In genomic region chr17:45734881-45735280, GRCm38 (mm10) we compare ENCODE assay signal across 10 mouse cellular contexts. TPM values are rescaled to one million over a fixed set of nuclear protein-coding genes. Genes with fewer than 3 reads are reported as not detected.
DNase-seq lines count a peak whose midpoint lies in the region; ATAC-seq and TF ChIP-seq lines count a peak whose summit lies in the region.
"Had no signal": no experiment of that assay in that cellular context is flagged by ENCODE, and none has a peak within 500 bp of the region (broad histone marks: within the 10 kb centered on the region; RNA-seq: fewer than 3 reads in every experiment).

No protein-coding gene starts in this region.

- peaks cover 30% of the 10 kb centered on the region for H3K27me3 ChIP-seq in midbrain, embryonic 12.5 days
- H3K27me3 ChIP-seq in midbrain, postnatal 0 days (ENCODE audit: insufficient read depth, low read length) = 0 out of 2 replicates have a peak, but pooled peaks cover 8% of the 10 kb centered on the region
- H3K27me3 ChIP-seq in intestine, embryonic 14.5 days (replicated peaks; ENCODE audit: control insufficient read depth, insufficient read depth, low read length) = no peaks in the 10 kb centered on the region
- H3K27me3 ChIP-seq in stomach, embryonic 15.5 days (replicated peaks) = 0 out of 2 replicates have a peak, but pooled peaks cover 4% of the 10 kb centered on the region

- DNase-seq in cerebellum, adult 9-10 months = peak; percentile 57
- no peak for DNase-seq in cerebellum, adult 11 months
- no peak for DNase-seq in midbrain, postnatal 0 days (ENCODE audit: low spot score)
- DNase-seq in intestine, embryonic 14.5 days (ENCODE audit: low spot score) = peak; percentile 63
- DNase-seq in frontal cortex, postnatal 14 days (ENCODE audit: low spot score in 2 of 2) = no peak

- no peak overlapping the region for H3K4me3 ChIP-seq in midbrain, embryonic 12.5 days
- no peak overlapping the region for H3K4me3 ChIP-seq in midbrain, postnatal 0 days (ENCODE audit: low read depth, low read length)
- no peak overlapping the region for H3K4me3 ChIP-seq in intestine, embryonic 14.5 days (ENCODE audit: low read depth, low read length)
- no peak overlapping the region for H3K4me3 ChIP-seq in stomach, embryonic 15.5 days (replicated peaks)

- no peak overlapping the region for H3K4me2 ChIP-seq in midbrain, embryonic 12.5 days (replicated peaks)
- H3K4me2 ChIP-seq in midbrain, postnatal 0 days (ENCODE audit: low read depth, low read length, poor library complexity, severe bottlenecking) = no peak overlapping the region
- no peak overlapping the region for H3K4me2 ChIP-seq in intestine, embryonic 14.5 days (ENCODE audit: low read length)
- H3K4me2 ChIP-seq in stomach, embryonic 15.5 days = no peak overlapping the region; the same call in 1 of the 2 replicates

- H3K9me3 ChIP-seq in midbrain, embryonic 12.5 days = no peaks in the 10 kb centered on the region
- H3K9me3 ChIP-seq in midbrain, postnatal 0 days (ENCODE audit: low read length) = no peaks in the 10 kb centered on the region
- H3K9me3 ChIP-seq in intestine, embryonic 14.5 days (ENCODE audit: control insufficient read depth, low read length) = no peaks in the 10 kb centered on the region
- H3K9me3 ChIP-seq in stomach, embryonic 15.5 days = no peaks in the 10 kb centered on the region

- H3K9ac ChIP-seq in midbrain, embryonic 12.5 days (replicated peaks) = no peak overlapping the region
- no peak overlapping the region for H3K9ac ChIP-seq in midbrain, postnatal 0 days (replicated peaks; ENCODE audit: low read length, poor library complexity, severe bottlenecking)
- H3K9ac ChIP-seq in intestine, embryonic 14.5 days (ENCODE audit: low read length) = no peak overlapping the region
- H3K9ac ChIP-seq in stomach, embryonic 15.5 days = no peak overlapping the region

- 61% methylated on average over 4 of the region's 4 CpGs for WGBS in midbrain, embryonic 12.5 days
- 68% methylated on average over 4 of the region's 4 CpGs for WGBS in midbrain, postnatal 0 days
- 86% methylated on average over 4 of the region's 4 CpGs for WGBS in intestine, embryonic 14.5 days
- WGBS in stomach, embryonic 15.5 days = 80% methylated on average over 4 of the region's 4 CpGs

- no peak for ATAC-seq in midbrain, embryonic 12.5 days (ENCODE audit: low FRiP score, low read depth)
- ATAC-seq in midbrain, postnatal 0 days (ENCODE audit: low FRiP score) = no peak
- no peak for ATAC-seq in intestine, embryonic 14.5 days (replicated peaks; ENCODE audit: low FRiP score, low TSS enrichment, low read depth)
- ATAC-seq in stomach, embryonic 15.5 days (ENCODE audit: insufficient read depth, low FRiP score, low read depth) = no peak
- no peak for ATAC-seq in monocyte, adult 5-6 weeks (replicated peaks; ENCODE audit: insufficient number of reproducible peaks, low FRiP score, low TSS enrichment, poor library complexity, severe bottlenecking)

- no peak for TF ChIP-seq CTCF in midbrain, postnatal 0 days (IDR thresholded peaks at IDR 0.05)

- H3K4me1 ChIP-seq in midbrain, embryonic 12.5 days = peaks cover 37% of the 10 kb centered on the region
- H3K4me1 ChIP-seq in midbrain, postnatal 0 days (ENCODE audit: insufficient read depth, low read length) = peaks cover 20% of the 10 kb centered on the region
- H3K4me1 ChIP-seq in intestine, embryonic 14.5 days (replicated peaks; ENCODE audit: control insufficient read depth, insufficient read depth, low read length) = peaks cover 34% of the 10 kb centered on the region
- peaks cover 39% of the 10 kb centered on the region for H3K4me1 ChIP-seq in stomach, embryonic 15.5 days

- peak overlapping the region; percentile 91; the same call in 1 of the 2 replicates for H3K27ac ChIP-seq in midbrain, embryonic 12.5 days (replicated peaks)
- no peak overlapping the region for H3K27ac ChIP-seq in midbrain, postnatal 0 days (ENCODE audit: low read depth, low read length)
- peak overlapping the region; percentile 47; the same call in 1 of the 2 replicates for H3K27ac ChIP-seq in intestine, embryonic 14.5 days (ENCODE audit: low read depth)
- H3K27ac ChIP-seq in stomach, embryonic 15.5 days = peak overlapping the region; percentile 94

- no peaks in the 10 kb centered on the region for H3K36me3 ChIP-seq in midbrain, embryonic 12.5 days
- no peaks in the 10 kb centered on the region for H3K36me3 ChIP-seq in midbrain, postnatal 0 days (ENCODE audit: insufficient read depth, low read length)
- no peaks in the 10 kb centered on the region for H3K36me3 ChIP-seq in intestine, embryonic 14.5 days (ENCODE audit: control insufficient read depth, insufficient read depth, low read length)
- no peaks in the 10 kb centered on the region for H3K36me3 ChIP-seq in stomach, embryonic 15.5 days

RNA-seq across cellular contexts. Expression of gene 1600014C23Rik, which starts 1.2 kb away (rescaled TPM):
- not detected in 2 replicates for polyA plus RNA-seq in midbrain, embryonic 12.5 days (2016; fragmentation: Nextera tagmentation; extraction: Ambion mirVana)
- not detected in 2 replicates for total RNA-seq in midbrain, postnatal 0 days (2014; rRNA removed)
- 0.67 TPM in 1 of 2 replicates, not detected in the other for polyA plus RNA-seq in midbrain, postnatal 0 days (2015; fragmentation: Nextera tagmentation; extraction: Ambion mirVana)
- polyA plus RNA-seq in intestine, embryonic 14.5 days (2014; fragmentation: Nextera tagmentation; extraction: Ambion mirVana) = not detected in 2 replicates
- not detected in 2 replicates for polyA plus RNA-seq in stomach, embryonic 15.5 days (2015; fragmentation: Nextera tagmentation; extraction: Ambion mirVana)
- not detected in 3 replicates for total RNA-seq in monocyte, adult 5-6 weeks (2017)
- total RNA-seq: common myeloid progenitor, adult 5-6 weeks had no signal
- polyA plus RNA-seq: neural tube, embryonic 11.5 days had no signal

RNA-seq across cellular contexts. Expression of gene Tmem63b, which starts 48.2 kb away (rescaled TPM):
- 97.9 and 107 TPM in 2 replicates for polyA plus RNA-seq in midbrain, embryonic 12.5 days (2016; fragmentation: Nextera tagmentation; extraction: Ambion mirVana)
- 213 and 264 TPM in 2 replicates for total RNA-seq in midbrain, postnatal 0 days (2014; rRNA removed)
- 149 and 153 TPM in 2 replicates for polyA plus RNA-seq in midbrain, postnatal 0 days (2015; fragmentation: Nextera tagmentation; extraction: Ambion mirVana)
- polyA plus RNA-seq in intestine, embryonic 14.5 days (2014; fragmentation: Nextera tagmentation; extraction: Ambion mirVana) = 25.2 and 29.3 TPM in 2 replicates
- polyA plus RNA-seq in stomach, embryonic 15.5 days (2015; fragmentation: Nextera tagmentation; extraction: Ambion mirVana) = 39.8 and 43.3 TPM in 2 replicates
- 17.1 to 29.0 TPM (median 19.7 TPM) in 3 replicates for total RNA-seq in monocyte, adult 5-6 weeks (2017)

RNA-seq across cellular contexts. Expression of gene Mrpl14, which starts 48.8 kb away (rescaled TPM):
- 105 and 110 TPM in 2 replicates for polyA plus RNA-seq in midbrain, embryonic 12.5 days (2016; fragmentation: Nextera tagmentation; extraction: Ambion mirVana)
- 41.9 and 42.8 TPM in 2 replicates for total RNA-seq in midbrain, postnatal 0 days (2014; rRNA removed)
- 113 and 114 TPM in 2 replicates for polyA plus RNA-seq in midbrain, postnatal 0 days (2015; fragmentation: Nextera tagmentation; extraction: Ambion mirVana)
- polyA plus RNA-seq in intestine, embryonic 14.5 days (2014; fragmentation: Nextera tagmentation; extraction: Ambion mirVana) = 168 and 173 TPM in 2 replicates
- 145 and 154 TPM in 2 replicates for polyA plus RNA-seq in stomach, embryonic 15.5 days (2015; fragmentation: Nextera tagmentation; extraction: Ambion mirVana)
- 7.8 to 26.8 TPM (median 18.1 TPM) in 3 replicates for total RNA-seq in monocyte, adult 5-6 weeks (2017)

Comparison
In these comparisons a context has a peak if more than half of its experiments do, and no peak if none do; other contexts are left out.
1. DNase-seq: peak in cerebellum, adult 9-10 months (single experiment) and intestine, embryonic 14.5 days (single experiment); none in cerebellum, adult 11 months (single experiment), midbrain, postnatal 0 days (single experiment) and frontal cortex, postnatal 14 days (0 of 2).